Mouse (Mus musculus) kidney, adult 2 months (tissue): Measurements from ENCODE around the gene Klhdc10. TPM values are rescaled to one million over a fixed set of nuclear protein-coding genes. Genes with fewer than 3 reads are reported as not detected.

Experiments
- DNase-seq: peaks from one replicate; pipeline ENCODE4 v3.0.0; 2021
- H3K27ac ChIP-seq: fragments of 200-500 bp; 2 replicates; pipeline ENCODE4 v1.5.1; 2012; ENCODE audit warnings: low read depth, low read length, control low read depth, inconsistent platforms; ENCODE audit not compliant: insufficient read depth
- H3K27me3 ChIP-seq: fragments of 200-500 bp; replicated peaks from 2 replicates; pipeline ENCODE4 v1.6.1; 2012; ENCODE audit warnings: mild to moderate bottlenecking, moderate library complexity, low read length, inconsistent platforms; ENCODE audit not compliant: control insufficient read depth, insufficient read depth
- H3K36me3 ChIP-seq: fragments of 200-500 bp; 2 replicates; pipeline ENCODE4 v1.6.1; 2012; ENCODE audit warnings: mild to moderate bottlenecking, moderate library complexity, low read length, inconsistent platforms; ENCODE audit not compliant: control insufficient read depth, insufficient read depth
- H3K4me1 ChIP-seq: fragments of 200-500 bp; 2 replicates; pipeline ENCODE4 v1.6.1; 2011; ENCODE audit warnings: low read length; ENCODE audit not compliant: control insufficient read depth, insufficient read depth
- H3K4me3 ChIP-seq: fragments of 200-500 bp; 2 replicates; pipeline ENCODE4 v1.5.1; 2011; ENCODE audit warnings: mild to moderate bottlenecking, low read depth, low read length, control low read depth; ENCODE audit not compliant: insufficient read depth
- CTCF ChIP-seq: fragments of 200-500 bp; conservative IDR thresholded peaks from 2 replicates; pipeline ENCODE4 v1.5.1; 2011; ENCODE audit warnings: low read depth, mild to moderate bottlenecking, control low read depth, low read length, moderate library complexity, mixed read lengths; ENCODE audit not compliant: insufficient read depth, insufficient read length
- POLR2A ChIP-seq: fragments of 200-500 bp; IDR thresholded peaks from one replicate; pipeline ENCODE4 v1.6.1; 2011; ENCODE audit warnings: low read depth, low read length, control low read depth
- WGBS: fragments of 180-500 bp; shearing (Covaris S2); methylation state at CpG from one replicate; pipeline ENCODE4 v1.1.7; 2018; 5-methylcytosine and 5-hydroxymethylcytosine counted together
- polyA plus RNA-seq: library from polyadenylated mRNA; depleted of rRNA; stranded (reverse); fragments of >200 nt; gene quantifications from 2 replicates; pipeline ENCODE4 v1.2.3, GENCODE M21; 2012

Gene Klhdc10
- polyA plus RNA-seq, 1 experiment: 42.7 TPM

GRCm38 (mm10) chr6:30416801-30417200, 15.1 kb downstream of the Klhdc10 start:
- no peak overlapping the region for H3K27ac ChIP-seq
- no peak overlapping the region for H3K4me3 ChIP-seq
- TF ChIP-seq CTCF (no peak), POLR2A (no peak)
- 84% methylated on average over 7 of the region's 7 CpGs for WGBS
- no peaks in the 10 kb centered on the region for H3K36me3 ChIP-seq
- no peak for DNase-seq
- no peaks in the 10 kb centered on the region for H3K27me3 ChIP-seq
- H3K4me1 ChIP-seq: no peaks in the 10 kb centered on the region

- Histone ChIP-seq H3K36me3 (no peaks in the 10 kb centered on the region), H3K4me1 (no peaks in the 10 kb centered on the region), H3K4me3 (no peak overlapping the region), H3K27me3 (no peaks in the 10 kb centered on the region), H3K27ac (no peak overlapping the region)
- 20% methylated on average over 3 of the region's 3 CpGs for WGBS
- TF ChIP-seq POLR2A (no peak), CTCF (no peak)
- no peak for DNase-seq
Measured at GRCm38 (mm10) chr6:30432461-30433192, 31.0 kb downstream of the Klhdc10 start.

GRCm38 (mm10) chr6:30436476-30436875, 34.8 kb downstream of the Klhdc10 start:
- Histone ChIP-seq H3K36me3 (no peaks in the 10 kb centered on the region), H3K27me3 (no peaks in the 10 kb centered on the region), H3K27ac (no peak overlapping the region), H3K4me1 (no peaks in the 10 kb centered on the region), H3K4me3 (no peak overlapping the region)
- WGBS: 91% methylated on average over 3 of the region's 3 CpGs
- TF ChIP-seq POLR2A (no peak), CTCF (no peak)
- DNase-seq: no peak

GRCm38 (mm10) chr6:30437054-30437453, 35.4 kb downstream of the Klhdc10 start:
- Histone ChIP-seq H3K4me3 (no peak overlapping the region), H3K27me3 (no peaks in the 10 kb centered on the region), H3K36me3 (no peaks in the 10 kb centered on the region), H3K27ac (no peak overlapping the region), H3K4me1 (no peaks in the 10 kb centered on the region)
- DNase-seq: no peak
- whole genome bisulfite sequencing: 50% methylated on average over 3 of the region's 3 CpGs
- TF ChIP-seq CTCF (no peak), POLR2A (no peak)

- DNase-seq: no peak
- TF ChIP-seq POLR2A: no peak
- no peak for TF ChIP-seq CTCF
- Histone ChIP-seq H3K27ac (no peak overlapping the region), H3K36me3 (no peaks in the 10 kb centered on the region), H3K4me3 (no peak overlapping the region), H3K4me1 (no peaks in the 10 kb centered on the region), H3K27me3 (no peaks in the 10 kb centered on the region)
- WGBS: 97% methylated on average over 10 of the region's 10 CpGs
Measured at GRCm38 (mm10) chr6:30439576-30439975, 37.9 kb downstream of the Klhdc10 start.

- H3K27me3 ChIP-seq: no peaks in the 10 kb centered on the region
- H3K4me1 ChIP-seq: peaks cover 3% of the 10 kb centered on the region; the same call in 1 of the 2 replicates
- TF ChIP-seq CTCF (no peak), POLR2A (no peak)
- DNase-seq: no peak
- no peak overlapping the region for H3K4me3 ChIP-seq
- 93% methylated on average over 7 of the region's 7 CpGs for WGBS
- H3K36me3 ChIP-seq: no peaks in the 10 kb centered on the region
- no peak overlapping the region for H3K27ac ChIP-seq
Measured at GRCm38 (mm10) chr6:30456991-30457390, 55.3 kb downstream of the Klhdc10 start.

GRCm38 (mm10) chr6:30458626-30459025, 57.0 kb downstream of the Klhdc10 start:
- peaks cover 3% of the 10 kb centered on the region; the same call in 1 of the 2 replicates for H3K4me1 ChIP-seq
- no peak for TF ChIP-seq CTCF
- TF ChIP-seq POLR2A: no peak
- DNase-seq: no peak
- H3K4me3 ChIP-seq: no peak overlapping the region
- WGBS: 94% methylated on average over 5 of the region's 5 CpGs
- H3K27ac ChIP-seq: no peak overlapping the region
- H3K27me3 ChIP-seq: no peaks in the 10 kb centered on the region
- H3K36me3 ChIP-seq: no peaks in the 10 kb centered on the region
